Mouse (Mus musculus): ENCODE data around the gene Cdk9. TPM values are rescaled to one million over a fixed set of nuclear protein-coding genes. Genes with fewer than 3 reads are reported as not detected.

Cdk9 gene
- total RNA-seq, 2 experiments from 2014 or later = 129 to 134 TPM

DNA sequence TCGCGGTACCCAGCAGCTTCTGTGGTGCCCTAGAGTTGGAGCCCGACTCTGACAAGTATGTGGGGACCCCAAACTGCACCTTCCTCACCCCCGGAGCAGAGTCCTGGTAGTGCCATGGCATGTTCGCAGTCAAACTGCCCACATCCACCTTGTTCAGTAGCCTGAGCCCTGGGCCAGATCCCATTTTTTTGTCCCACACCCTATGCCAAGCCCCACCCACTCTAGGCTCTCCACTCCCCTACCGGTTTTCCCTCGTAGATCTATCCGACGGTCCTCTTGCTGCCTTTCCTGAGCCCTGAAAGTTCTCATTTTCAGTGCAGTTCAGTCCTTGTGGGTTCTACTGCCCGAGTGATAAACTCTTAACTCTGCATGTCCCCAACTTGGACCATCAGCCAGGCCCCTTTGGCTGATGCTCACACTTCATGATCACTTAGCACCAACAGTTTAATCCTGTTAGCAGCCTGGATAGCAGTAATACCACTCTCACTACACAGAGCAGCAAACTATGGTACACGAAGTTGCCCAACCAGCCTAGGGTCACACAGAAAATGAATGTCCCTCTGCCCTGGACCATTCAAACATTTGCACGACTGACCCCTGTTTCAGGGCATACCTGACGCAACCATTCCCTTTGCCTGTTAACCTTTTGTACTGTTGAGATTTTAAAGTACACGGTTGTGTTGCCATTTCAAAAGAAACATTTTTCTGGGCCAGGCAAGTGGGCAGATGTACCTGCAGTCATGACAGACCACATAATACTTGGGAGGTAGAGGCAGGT, 11.7 kb downstream of the Cdk9 start:
- intact Hi-C loops (cut with DNase I) = no loop called here
- no peak overlapping the region for H3K4me3 ChIP-seq
- no peak for TF ChIP-seq CTCF (IDR thresholded peaks at IDR 0.05)

GRCm38 (mm10) chr2:32699680-32700079, 13.2 kb downstream of the Cdk9 start:
- Histone ChIP-seq H3K4me3 (no peak overlapping the region), H3K27ac (no peak overlapping the region)
- no peak for DNase-seq (ENCODE audit: extremely low spot score in 1 of 2, low spot score in 2 of 2)
- TF ChIP-seq CTCF (IDR thresholded peaks at IDR 0.05) = no peak
- intact Hi-C loops (cut with DNase I) = no loop called here

More for the DNA sequence above, 11.7 kb downstream of the Cdk9 start:
- no peak for DNase-seq (ENCODE audit: extremely low spot score in 1 of 2, low spot score in 2 of 2)
- no peak overlapping the region for H3K27ac ChIP-seq

GRCm38 (mm10) chr2:32694691-32695090, 18.2 kb downstream of the Cdk9 start:
- intact Hi-C loops (cut with DNase I) = loop anchor here (5.0 kb wide), 1 partner anchor 112 kb away; no protein-coding TSS in a partner anchor
- DNase-seq (ENCODE audit: extremely low spot score in 1 of 2, low spot score in 2 of 2) = no peak
- Histone ChIP-seq H3K27ac (peak overlapping the region; percentile 93), H3K4me3 (peak overlapping the region; percentile 69)
- no peak for TF ChIP-seq CTCF (IDR thresholded peaks at IDR 0.05)

DNA sequence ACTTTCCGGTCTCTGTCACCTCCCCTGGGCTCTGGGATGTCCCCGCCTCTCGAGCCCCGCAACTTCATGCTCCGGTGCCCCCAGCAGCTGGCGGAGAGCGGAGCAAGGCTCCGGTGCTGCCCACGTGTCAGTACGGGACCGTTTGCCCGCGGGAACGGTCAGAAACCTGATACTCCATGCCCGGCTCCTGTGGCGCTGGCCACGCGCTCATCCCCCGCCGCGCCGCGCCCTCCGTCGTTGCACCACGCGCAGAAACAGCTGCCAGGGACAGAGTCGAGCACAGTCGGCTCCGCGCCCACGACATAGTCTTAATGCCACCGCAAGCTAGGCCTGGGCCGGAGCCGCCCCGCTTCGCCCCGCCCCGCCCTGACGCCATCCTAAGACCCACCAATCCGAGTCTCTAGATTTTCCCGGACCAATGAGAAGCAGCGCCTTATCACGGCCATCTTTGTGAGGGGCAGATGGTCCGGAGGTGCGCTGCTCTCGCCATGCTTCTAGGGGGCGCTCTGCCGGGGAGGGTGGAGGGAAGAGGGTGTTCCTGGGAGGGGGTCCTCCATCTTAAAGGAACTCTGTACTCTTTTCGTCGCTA, 19.0 kb downstream of the Cdk9 start:
- H3K27ac ChIP-seq = peak overlapping the region; percentile 93
- DNase-seq (ENCODE audit: extremely low spot score in 1 of 2, low spot score in 2 of 2) = peak; percentile 92 to 96
- TF ChIP-seq CTCF (IDR thresholded peaks at IDR 0.05) = peak; percentile 88
- H3K4me3 ChIP-seq = peak overlapping the region; percentile 69
- intact Hi-C loops (cut with DNase I) = loop anchor here (5.0 kb wide), 1 partner anchor 112 kb away; no protein-coding TSS in a partner anchor

GRCm38 (mm10) chr2:32693282-32693681, 19.6 kb downstream of the Cdk9 start:
- intact Hi-C loops (cut with DNase I) = loop anchor here (5.0 kb wide), 1 partner anchor 111 kb away; no protein-coding TSS in a partner anchor
- no peak for DNase-seq (ENCODE audit: extremely low spot score in 1 of 2, low spot score in 2 of 2)
- Histone ChIP-seq H3K27ac (no peak overlapping the region; the same call in 1 of the 2 replicates), H3K4me3 (peak overlapping the region; percentile 69)
- no peak for TF ChIP-seq CTCF (IDR thresholded peaks at IDR 0.05)

GRCm38 (mm10) chr2:32692496-32692895, 20.4 kb downstream of the Cdk9 start:
- DNase-seq (ENCODE audit: extremely low spot score in 1 of 2, low spot score in 2 of 2) = no peak
- Histone ChIP-seq H3K27ac (no peak overlapping the region), H3K4me3 (no peak overlapping the region)
- no peak for TF ChIP-seq CTCF (IDR thresholded peaks at IDR 0.05)
- intact Hi-C loops (cut with DNase I) = loop anchor here (5.0 kb wide), 1 partner anchor 110 kb away; no protein-coding TSS in a partner anchor

- Histone ChIP-seq H3K27ac (no peak overlapping the region), H3K4me3 (no peak overlapping the region)
- TF ChIP-seq CTCF (IDR thresholded peaks at IDR 0.05) = no peak
- intact Hi-C loops (cut with DNase I) = loop anchor here (5.0 kb wide), 1 partner anchor 109 kb away; no protein-coding TSS in a partner anchor
- DNase-seq (ENCODE audit: extremely low spot score in 1 of 2, low spot score in 2 of 2) = no peak
These were observed 21.8 kb downstream of the Cdk9 start for GRCm38 (mm10) chr2:32691041-32691440.

DNA sequence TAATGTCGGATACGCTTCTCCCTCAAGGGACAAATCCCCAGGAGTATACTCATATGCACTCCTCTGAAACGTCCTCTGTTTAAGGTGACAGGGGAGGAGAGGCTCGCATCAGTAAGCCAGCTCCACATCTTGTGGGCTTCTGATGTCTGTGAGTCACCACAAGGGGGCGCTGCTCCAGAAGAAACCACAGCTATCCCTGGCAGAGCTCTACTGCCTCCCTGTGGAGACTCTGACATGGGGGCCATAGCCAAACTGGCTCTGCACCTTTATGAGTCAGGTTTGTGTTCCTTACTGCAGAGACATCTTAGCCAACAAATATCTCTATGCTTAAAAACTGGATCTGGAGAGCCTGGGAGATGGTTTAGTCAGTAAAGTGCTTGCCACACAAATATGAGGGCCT, 23.5 kb downstream of the Cdk9 start:
- intact Hi-C loops (cut with DNase I) = loop anchor here (1.0 kb wide), 1 partner anchor 57 kb away; no protein-coding TSS in a partner anchor
- no peak; the same call in none of the 2 replicates for TF ChIP-seq CTCF (IDR thresholded peaks at IDR 0.05)
- no peak overlapping the region for H3K27ac ChIP-seq
- DNase-seq (ENCODE audit: extremely low spot score in 1 of 2, low spot score in 2 of 2) = peak; percentile 87 to 89
- H3K4me3 ChIP-seq = no peak overlapping the region

DNA sequence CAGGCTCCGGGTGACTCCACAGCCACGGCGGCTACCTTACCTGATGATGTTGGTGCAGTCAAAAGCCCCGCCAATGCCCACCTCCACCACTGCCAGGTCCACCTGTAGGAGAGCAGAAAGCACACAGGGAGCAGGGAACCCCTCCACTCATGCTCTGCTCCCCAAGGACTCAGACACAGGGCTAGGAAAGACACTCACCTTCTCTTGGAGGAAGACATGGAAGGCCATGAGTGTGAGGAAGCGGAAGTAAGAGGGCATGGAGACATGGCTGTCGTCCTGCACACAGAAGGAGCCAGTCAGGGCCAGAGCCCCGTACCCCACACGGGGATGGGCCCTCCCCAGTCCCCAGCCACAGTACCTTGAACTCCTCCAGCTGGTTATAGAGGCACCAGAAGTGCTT, 25.3 kb downstream of the Cdk9 start:
- no peak for DNase-seq (ENCODE audit: extremely low spot score in 1 of 2, low spot score in 2 of 2)
- no peak overlapping the region for H3K27ac ChIP-seq
- intact Hi-C loops (cut with DNase I) = no loop called here
- H3K4me3 ChIP-seq = no peak overlapping the region
- TF ChIP-seq CTCF (IDR thresholded peaks at IDR 0.05) = no peak

DNA sequence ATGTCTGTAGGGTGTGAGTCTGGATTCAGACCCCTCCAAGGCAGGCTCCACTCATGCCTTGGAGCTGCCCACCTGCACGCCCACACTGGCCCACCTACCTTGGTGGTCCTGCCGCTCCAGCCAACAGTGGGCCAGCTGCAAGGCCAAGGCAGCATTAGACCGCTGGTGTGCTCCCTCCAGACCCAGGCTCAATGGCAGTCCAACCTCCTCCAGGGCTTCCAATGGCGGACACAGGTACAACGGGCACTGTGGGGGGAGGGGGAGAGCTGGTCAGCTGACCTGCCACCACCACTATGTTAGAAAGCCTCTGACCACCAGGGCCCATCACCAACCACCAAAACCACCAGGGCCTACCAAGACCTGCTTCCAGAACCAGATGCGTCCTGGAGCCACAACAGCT, 26.2 kb downstream of the Cdk9 start:
- TF ChIP-seq CTCF (IDR thresholded peaks at IDR 0.05) = no peak
- intact Hi-C loops (cut with DNase I) = no loop called here
- H3K27ac ChIP-seq = no peak overlapping the region
- no peak for DNase-seq (ENCODE audit: extremely low spot score in 1 of 2, low spot score in 2 of 2)
- no peak overlapping the region for H3K4me3 ChIP-seq

DNA sequence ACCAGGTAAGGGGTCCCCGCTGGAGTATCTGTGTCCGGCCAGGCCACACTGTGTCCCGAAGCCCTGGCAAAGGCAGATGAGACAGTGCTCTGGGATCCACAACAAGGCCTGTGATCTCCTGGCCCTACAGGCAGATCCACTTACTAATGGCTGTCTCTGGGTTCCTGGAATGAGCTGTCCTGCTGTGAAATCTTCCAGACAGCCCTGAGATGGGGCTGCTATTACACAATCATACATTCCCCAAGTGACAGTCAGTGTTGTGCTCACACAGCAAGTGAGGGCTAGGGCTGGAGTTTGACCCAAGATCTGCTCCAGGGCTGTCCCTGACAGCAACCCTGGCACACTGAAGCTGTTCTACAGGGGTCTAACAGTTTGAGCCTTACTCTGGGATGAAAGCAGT, 27.1 kb downstream of the Cdk9 start:
- H3K4me3 ChIP-seq = no peak overlapping the region
- no peak for DNase-seq (ENCODE audit: extremely low spot score in 1 of 2, low spot score in 2 of 2)
- no peak for TF ChIP-seq CTCF (IDR thresholded peaks at IDR 0.05)
- intact Hi-C loops (cut with DNase I) = no loop called here
- no peak overlapping the region for H3K27ac ChIP-seq

- intact Hi-C loops (cut with DNase I) = no loop called here
- no peak for DNase-seq (ENCODE audit: extremely low spot score in 1 of 2, low spot score in 2 of 2)
- no peak for TF ChIP-seq CTCF (IDR thresholded peaks at IDR 0.05)
- Histone ChIP-seq H3K27ac (no peak overlapping the region), H3K4me3 (no peak overlapping the region)
These were observed 28.0 kb downstream of the Cdk9 start for GRCm38 (mm10) chr2:32684681-32685428.
